Mouse (Mus musculus) heart, embryonic 11.5 days (tissue): ENCODE results near the gene Paqr6. TPM values are rescaled to one million over a fixed set of nuclear protein-coding genes. Genes with fewer than 3 reads are reported as not detected.

Source experiments
- ATAC-seq: fragments of 200-750 bp; cut with Nextera tagmentation; replicated peaks from 2 replicates; pipeline ENCODE4 v1.8.0; 2017; ENCODE audit warnings: moderate library complexity; ENCODE audit not compliant: insufficient number of reproducible peaks, low FRiP score, low TSS enrichment
- H3K27ac ChIP-seq: fragments of 300-500 bp; sonication (generic); 2 replicates; pipeline ENCODE4 v1.5.1; 2014; ENCODE audit warnings: mild to moderate bottlenecking, low read depth, low read length
- H3K27me3 ChIP-seq: fragments of 300-500 bp; sonication (generic); 2 replicates; pipeline ENCODE4 v1.6.1; 2014; ENCODE audit warnings: mild to moderate bottlenecking, low read length, mixed read lengths; ENCODE audit not compliant: control insufficient read depth, insufficient read depth
- H3K36me3 ChIP-seq: fragments of 300-500 bp; sonication (generic); 2 replicates; pipeline ENCODE4 v1.6.1; 2014; ENCODE audit warnings: mild to moderate bottlenecking, low read length, moderate library complexity, mixed read lengths; ENCODE audit not compliant: control insufficient read depth, insufficient read depth
- H3K4me1 ChIP-seq: fragments of 300-500 bp; sonication (generic); 2 replicates; pipeline ENCODE4 v1.6.1; 2014; ENCODE audit warnings: low read length; ENCODE audit not compliant: control insufficient read depth, insufficient read depth
- H3K4me2 ChIP-seq: fragments of 300-500 bp; sonication (generic); 2 replicates; pipeline ENCODE4 v1.6.1; 2014; ENCODE audit warnings: mild to moderate bottlenecking, moderate library complexity
- H3K4me3 ChIP-seq: fragments of 300-500 bp; sonication (generic); 2 replicates; pipeline ENCODE4 v1.5.1; 2014; ENCODE audit warnings: low read depth, low read length
- H3K9ac ChIP-seq: fragments of 300-500 bp; sonication (generic); 2 replicates; pipeline ENCODE4 v1.6.1; 2014; ENCODE audit warnings: mild to moderate bottlenecking, low read depth, low read length, moderate library complexity
- H3K9me3 ChIP-seq: fragments of 300-500 bp; sonication (generic); replicated peaks from 2 replicates; pipeline ENCODE4 v1.6.1; 2016; ENCODE audit warnings: low read length; ENCODE audit not compliant: control insufficient read depth
- WGBS: fragments of 180-500 bp; shearing (Covaris S2); extraction: QIAGEN DNeasy Blood & Tissue Kit; methylation state at CpG from one replicate; pipeline ENCODE4 v1.1.7; 2014; ENCODE audit not compliant: insufficient replicate concordance; 5-methylcytosine and 5-hydroxymethylcytosine counted together
- polyA plus RNA-seq: library from polyadenylated mRNA; unstranded; fragments of >200 nt; fragmentation: Nextera tagmentation; extraction: Ambion mirVana; gene quantifications from 2 replicates; pipeline ENCODE4 v1.2.1, GENCODE M21; 2014

Gene Paqr6
- polyA plus RNA-seq, 1 experiment from 2014 or later = 2.7 TPM

DNA sequence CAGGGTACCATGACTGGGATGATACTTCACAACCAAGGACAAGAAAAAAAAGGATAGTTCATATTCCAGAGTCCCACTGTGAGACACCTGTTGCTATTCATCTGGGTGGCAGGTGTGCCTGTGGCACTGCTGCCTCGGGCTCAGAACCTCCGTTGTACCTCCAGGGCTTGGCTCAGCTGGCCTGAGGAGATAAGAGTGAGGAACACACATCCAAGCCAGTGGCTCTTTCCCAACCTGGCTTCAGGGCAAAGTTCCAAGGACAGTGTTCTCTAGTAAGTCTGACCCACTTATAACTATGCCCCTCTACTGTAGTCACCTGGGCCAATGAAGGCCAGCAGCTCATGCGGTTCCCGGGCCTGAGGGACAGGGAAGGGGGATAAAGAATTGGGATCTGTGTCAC, 47.3 kb downstream of the Paqr6 start:
- no peaks in the 10 kb centered on the region for H3K9me3 ChIP-seq
- no peaks in the 10 kb centered on the region for H3K36me3 ChIP-seq
- H3K4me3 ChIP-seq = no peak overlapping the region
- H3K27me3 ChIP-seq = no peaks in the 10 kb centered on the region
- no peak for ATAC-seq
- no peak overlapping the region for H3K27ac ChIP-seq
- peaks cover 18% of the 10 kb centered on the region for H3K4me1 ChIP-seq
- no peak overlapping the region for H3K4me2 ChIP-seq
- H3K9ac ChIP-seq = no peak overlapping the region
- 82% methylated on average over 4 of the region's 4 CpGs for WGBS

DNA sequence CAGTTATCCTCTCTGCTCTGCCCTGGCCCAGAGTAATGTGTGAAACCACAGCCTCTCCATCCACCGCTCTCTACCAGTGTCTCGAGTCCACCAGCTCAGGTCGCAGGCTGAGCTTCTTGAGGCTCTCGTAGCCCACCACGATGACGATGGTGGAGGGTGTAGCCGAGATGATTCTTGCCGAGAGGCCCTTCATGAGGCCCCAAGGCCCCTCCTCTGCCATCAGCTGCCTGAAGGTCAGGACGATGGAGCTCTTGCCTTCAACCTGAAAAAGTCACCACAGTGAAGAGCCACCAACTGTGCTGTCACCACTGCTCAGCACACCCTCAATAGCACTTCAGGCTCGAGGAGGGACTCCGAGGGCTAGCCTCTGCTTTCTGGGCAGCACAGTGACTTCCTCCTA, 48.3 kb downstream of the Paqr6 start:
- Histone ChIP-seq H3K4me1 (peaks cover 18% of the 10 kb centered on the region), H3K4me3 (no peak overlapping the region), H3K9me3 (no peaks in the 10 kb centered on the region), H3K27me3 (no peaks in the 10 kb centered on the region), H3K9ac (no peak overlapping the region), H3K4me2 (no peak overlapping the region), H3K27ac (no peak overlapping the region), H3K36me3 (no peaks in the 10 kb centered on the region)
- ATAC-seq = no peak
- 77% methylated on average over 11 of the region's 11 CpGs for WGBS

DNA sequence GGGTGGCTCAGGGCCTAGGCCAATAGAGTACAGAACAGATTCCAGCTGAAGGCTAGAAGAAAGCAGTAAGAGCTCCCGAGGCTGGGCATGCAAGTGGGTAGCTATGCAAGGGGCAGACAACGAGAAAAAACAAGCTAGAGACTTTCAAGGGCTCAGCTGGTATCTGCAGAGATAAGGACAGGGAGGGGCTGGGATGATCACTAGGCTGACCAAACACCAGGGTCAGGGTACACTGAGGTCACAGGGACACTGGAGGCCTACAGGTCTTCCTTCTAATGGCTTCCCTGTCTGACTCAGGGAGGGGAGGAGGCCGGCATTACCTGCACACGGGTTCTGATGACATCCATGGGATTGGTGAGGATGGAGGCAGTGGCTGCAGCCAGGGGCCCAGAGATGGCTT, 51.3 kb downstream of the Paqr6 start:
- 65% methylated on average over 4 of the region's 4 CpGs for WGBS
- Histone ChIP-seq H3K9me3 (no peaks in the 10 kb centered on the region), H3K4me1 (peaks cover 7% of the 10 kb centered on the region), H3K27ac (no peak overlapping the region), H3K9ac (no peak overlapping the region), H3K4me3 (no peak overlapping the region), H3K4me2 (no peak overlapping the region), H3K27me3 (no peaks in the 10 kb centered on the region), H3K36me3 (peaks cover 6% of the 10 kb centered on the region)
- no peak for ATAC-seq

DNA sequence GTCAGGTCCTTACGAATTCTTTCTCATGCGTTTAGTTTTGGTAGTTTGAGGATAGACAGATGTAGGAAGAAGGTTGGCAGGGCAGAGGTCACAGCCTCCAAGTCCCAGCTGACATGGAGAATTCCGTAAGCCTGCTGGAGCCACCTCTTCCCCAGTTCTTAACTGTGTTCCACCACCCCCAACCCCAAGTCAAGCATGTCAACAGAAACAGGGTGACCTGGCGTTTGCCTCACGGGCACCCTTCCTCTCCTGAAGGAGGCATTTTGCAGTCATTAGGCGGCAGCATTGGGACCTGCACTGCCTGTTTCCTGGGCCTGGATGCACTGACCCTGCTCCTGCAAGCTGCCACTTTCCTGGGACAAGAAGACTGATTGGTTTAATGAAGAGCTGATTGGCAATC, 53.6 kb downstream of the Paqr6 start:
- no peak overlapping the region for H3K27ac ChIP-seq

More for the DNA sequence above, 53.6 kb downstream of the Paqr6 start:
- ATAC-seq = no peak
- no peaks in the 10 kb centered on the region for H3K27me3 ChIP-seq
- peaks cover 9% of the 10 kb centered on the region for H3K36me3 ChIP-seq
- 78% methylated on average over 6 of the region's 6 CpGs for WGBS
- no peaks in the 10 kb centered on the region for H3K9me3 ChIP-seq
- no peak overlapping the region for H3K4me2 ChIP-seq
- H3K4me3 ChIP-seq = no peak overlapping the region
- peaks cover 8% of the 10 kb centered on the region; the same call in 1 of the 2 replicates for H3K4me1 ChIP-seq
- H3K9ac ChIP-seq = no peak overlapping the region

Other genes with a start within 250 kb of the Paqr6 start
- 39.8 and 45.1 TPM in 2 replicates for gene Mef2d, start 222.2 kb upstream of the Paqr6 start, polyA plus RNA-seq
- gene Rhbg, start 109.9 kb upstream of the Paqr6 start, polyA plus RNA-seq = 0.10 TPM in 1 of 2 replicates, not detected in the other
- 0.31 TPM in 1 of 2 replicates, not detected in the other for gene Gm38392, start 77.4 kb upstream of the Paqr6 start, polyA plus RNA-seq
- 12.8 and 14.9 TPM in 2 replicates for gene Tsacc, start 67.6 kb upstream of the Paqr6 start, polyA plus RNA-seq
- 491 and 516 TPM in 2 replicates for gene Cct3, start 67.5 kb upstream of the Paqr6 start, polyA plus RNA-seq
- gene Glmp, start 39.6 kb upstream of the Paqr6 start, polyA plus RNA-seq = 106 and 118 TPM in 2 replicates
- 1.3 TPM in 2 replicates for gene Tmem79, start 28.4 kb upstream of the Paqr6 start, polyA plus RNA-seq
- 35.2 and 37.8 TPM in 2 replicates for gene Smg5, start 28.3 kb upstream of the Paqr6 start, polyA plus RNA-seq
- gene Bglap3, start 8.2 kb downstream of the Paqr6 start, polyA plus RNA-seq = not detected in 2 replicates
- gene Bglap2, start 14.1 kb downstream of the Paqr6 start, polyA plus RNA-seq = not detected in 2 replicates
- gene Bglap, start 19.9 kb downstream of the Paqr6 start, polyA plus RNA-seq = not detected in 2 replicates
- gene Pmf1, start 45.7 kb downstream of the Paqr6 start, polyA plus RNA-seq = 115 and 118 TPM in 2 replicates
- 14.8 and 15.6 TPM in 2 replicates for gene Slc25a44, start 60.6 kb downstream of the Paqr6 start, polyA plus RNA-seq
- 0.80 and 0.92 TPM in 2 replicates for gene Sema4a, start 96.6 kb downstream of the Paqr6 start, polyA plus RNA-seq
- gene Lmna, start 145.4 kb downstream of the Paqr6 start, polyA plus RNA-seq = 78.2 and 82.0 TPM in 2 replicates
- 16.5 and 16.9 TPM in 2 replicates for gene Mex3a, start 167.8 kb downstream of the Paqr6 start, polyA plus RNA-seq
- gene Rab25, start 183.7 kb downstream of the Paqr6 start, polyA plus RNA-seq = 0.21 TPM in 1 of 2 replicates, not detected in the other
- 86.9 and 110 TPM in 2 replicates for gene Lamtor2, start 188.5 kb downstream of the Paqr6 start, polyA plus RNA-seq
- gene Ubqln4, start 189.2 kb downstream of the Paqr6 start, polyA plus RNA-seq = 48.8 and 49.5 TPM in 2 replicates
- 206 and 229 TPM in 2 replicates for gene Ssr2, start 211.3 kb downstream of the Paqr6 start, polyA plus RNA-seq
- gene Arhgef2, start 241.4 kb downstream of the Paqr6 start, polyA plus RNA-seq = 91.4 and 102 TPM in 2 replicates